Mouse (Mus musculus) liver, embryonic 13.5 days (tissue): ENCODE measurements at regions not wholly inside any gene's neighbourhood (a gene's known extent, or its start where the extent isn't known, plus 50 kb on each side); places are given as distances from the start of the nearest gene placed in this dataset.

Experiments
- ATAC-seq: fragments of 200-750 bp; cut with Nextera tagmentation; 2 replicates; pipeline ENCODE4 v1.8.0; 2017; ENCODE audit warnings: low read depth, mild to moderate bottlenecking, moderate number of reproducible peaks, moderate library complexity
- DNase-seq: peaks from one replicate; pipeline ENCODE4 v3.0.0; 2022
- H3K27ac ChIP-seq: fragments of 300-500 bp; sonication (generic); 2 replicates; pipeline ENCODE4 v1.5.1; 2015; ENCODE audit warnings: moderate library complexity, mild to moderate bottlenecking, inconsistent platforms
- H3K27me3 ChIP-seq: fragments of 300-500 bp; sonication (generic); 2 replicates; pipeline ENCODE4 v1.6.1; 2015; ENCODE audit warnings: mild to moderate bottlenecking, inconsistent platforms
- H3K36me3 ChIP-seq: fragments of 300-500 bp; sonication (generic); 2 replicates; pipeline ENCODE4 v1.6.1; 2015; ENCODE audit warnings: mild to moderate bottlenecking, inconsistent platforms
- H3K4me1 ChIP-seq: fragments of 300-500 bp; sonication (generic); replicated peaks from 2 replicates; pipeline ENCODE4 v1.6.1; 2015; ENCODE audit warnings: inconsistent platforms
- H3K4me2 ChIP-seq: fragments of 300-500 bp; sonication (generic); 2 replicates; pipeline ENCODE4 v1.6.1; 2015; ENCODE audit warnings: inconsistent platforms, mild to moderate bottlenecking, moderate library complexity
- H3K4me3 ChIP-seq: fragments of 300-500 bp; sonication (generic); replicated peaks from 2 replicates; pipeline ENCODE4 v1.5.1; 2015; ENCODE audit warnings: mild to moderate bottlenecking, inconsistent platforms
- H3K9ac ChIP-seq: fragments of 300-500 bp; sonication (generic); 2 replicates; pipeline ENCODE4 v1.6.1; 2015; ENCODE audit warnings: mild to moderate bottlenecking, inconsistent platforms
- H3K9me3 ChIP-seq: fragments of 300-500 bp; sonication (generic); replicated peaks from 2 replicates; pipeline ENCODE4 v1.6.1; 2016; ENCODE audit warnings: inconsistent platforms
- WGBS: fragments of 180-500 bp; shearing (Covaris S2); methylation state at CpG from one replicate; pipeline ENCODE4 v1.1.7; 2015; ENCODE audit not compliant: insufficient replicate concordance; 5-methylcytosine and 5-hydroxymethylcytosine counted together

- no peak overlapping the region for H3K27ac ChIP-seq
- 21% methylated on average over 2 of the region's 2 CpGs for WGBS
- DNase-seq = no peak
- H3K36me3 ChIP-seq = no peaks in the 10 kb centered on the region
- H3K4me1 ChIP-seq = no peaks in the 10 kb centered on the region
- H3K4me3 ChIP-seq = no peak overlapping the region
- no peaks in the 10 kb centered on the region for H3K27me3 ChIP-seq
- ATAC-seq = no peak
- no peaks in the 10 kb centered on the region for H3K9me3 ChIP-seq
- H3K4me2 ChIP-seq = no peak overlapping the region
- H3K9ac ChIP-seq = no peak overlapping the region
Measured at GRCm38 (mm10) chr14:28848831-28849590, 169.0 kb upstream of the Lrtm1 start.
